Mouse (Mus musculus) myocyte (in vitro differentiated cells): Measurements from ENCODE around the gene Rhno1.

Experiments used
- MAX ChIP-seq: IDR thresholded peaks from one replicate; pipeline ENCODE4 v1.6.1; 2011; ENCODE audit warnings: low read depth, mild to moderate bottlenecking, control low read depth
- MYOG ChIP-seq, 3 experiments: IDR thresholded peaks; one replicate each; pipeline ENCODE4 v1.6.1; 2011; ENCODE audit warnings: control low read depth in 2 of 3, low read depth in 2 of 3, mild to moderate bottlenecking in 2 of 3; ENCODE audit not compliant: insufficient read length in 2 of 3, control insufficient read depth in 1 of 3, insufficient read depth in 1 of 3
- POLR2A ChIP-seq: IDR thresholded peaks from one replicate; pipeline ENCODE4 v1.6.1; 2011; ENCODE audit warnings: low read depth, mild to moderate bottlenecking, control low read depth, moderate library complexity; ENCODE audit not compliant: insufficient read length
- REST ChIP-seq: IDR thresholded peaks from one replicate; pipeline ENCODE4 v1.6.1; 2011; ENCODE audit warnings: mild to moderate bottlenecking, control low read depth, moderate library complexity; ENCODE audit not compliant: insufficient read depth, insufficient read length
- SRF ChIP-seq: IDR thresholded peaks from one replicate; pipeline ENCODE4 v1.6.1; 2011; ENCODE audit warnings: low read depth; ENCODE audit not compliant: control insufficient read depth, insufficient read length
- TCF12 ChIP-seq: IDR thresholded peaks from one replicate; pipeline ENCODE4 v1.6.1; 2011; ENCODE audit warnings: mild to moderate bottlenecking, control low read depth; ENCODE audit not compliant: poor library complexity, insufficient read depth, severe bottlenecking
- TCF3 ChIP-seq: IDR thresholded peaks from one replicate; pipeline ENCODE4 v1.6.1; 2011; ENCODE audit warnings: low read depth, control low read depth; ENCODE audit not compliant: insufficient read length
- USF1 ChIP-seq: IDR thresholded peaks from one replicate; pipeline ENCODE4 v1.6.1; 2011; ENCODE audit warnings: low read depth, mild to moderate bottlenecking, control low read depth, moderate library complexity

GRCm38 (mm10) chr6:128404708-128405107, 42.0 kb upstream of the Rhno1 start:
- TF ChIP-seq POLR2A (no peak), REST (no peak), MYOG (IDR thresholded peaks at IDR 0.05; ENCODE audit: control insufficient read depth in 1 of 3, insufficient read depth in 1 of 3, insufficient read length in 2 of 3, low read depth in 2 of 3) (no peak), USF1 (no peak), TCF3 (no peak), MAX (no peak), TCF12 (no peak), SRF (no peak)
